Mouse (Mus musculus) heart, postnatal 14 days (tissue): ENCODE measurements at regions not wholly inside any gene's neighbourhood (a gene's known extent, or its start where the extent isn't known, plus 50 kb on each side); places are given as distances from the start of the nearest gene placed in this dataset.

Experiments
- DNase-seq, 2 experiments: peaks; one replicate each; pipeline ENCODE4 v3.0.0; 2021 to 2022
- intact Hi-C: fragments of 180-260 bp; cut with DNase I; formaldehyde crosslinking; loops from one replicate; pipeline ENCODE4 v1.15.1; 2025

- no peak for DNase-seq
- intact Hi-C loops = no loop called here
These were observed 726.7 kb downstream of the Inhba start for GRCm38 (mm10) chr13:16738313-16738712.

- DNase-seq = no peak
- intact Hi-C loops = no loop called here
These were observed 727.9 kb downstream of the Inhba start for GRCm38 (mm10) chr13:16739563-16739962.

GRCm38 (mm10) chr13:16744237-16744636, 732.6 kb downstream of the Inhba start:
- intact Hi-C loops = no loop called here

GRCm38 (mm10) chr13:16745644-16746043, 734.0 kb downstream of the Inhba start:
- intact Hi-C loops = no loop called here
- DNase-seq = no peak

More at GRCm38 (mm10) chr13:16744237-16744636, 732.6 kb downstream of the Inhba start:
- DNase-seq = no peak

- DNase-seq = no peak
- intact Hi-C loops = no loop called here
These were observed 734.8 kb downstream of the Inhba start for GRCm38 (mm10) chr13:16746451-16746850.

GRCm38 (mm10) chr13:16756264-16756663, 744.6 kb downstream of the Inhba start:
- DNase-seq = no peak
- intact Hi-C loops = no loop called here

GRCm38 (mm10) chr13:16760045-16760444, 748.4 kb downstream of the Inhba start:
- intact Hi-C loops = loop anchor here (10.0 kb wide), 1 partner anchor 265 kb away; no protein-coding TSS in a partner anchor
- DNase-seq = no peak

- intact Hi-C loops = loop anchor here (10.0 kb wide), 1 partner anchor 263 kb away; no protein-coding TSS in a partner anchor
- peak; percentile 15 to 39 for DNase-seq
These were observed 749.8 kb downstream of the Inhba start for GRCm38 (mm10) chr13:16761415-16761814.

- DNase-seq = no peak
- intact Hi-C loops = loop anchor here (2.0 to 10.0 kb wide), 2 partner anchors 262 to 750 kb away; no protein-coding TSS in a partner anchor
These were observed 750.7 kb downstream of the Inhba start for GRCm38 (mm10) chr13:16762326-16762725.

- DNase-seq = no peak
- intact Hi-C loops = loop anchor here (2.0 to 10.0 kb wide), 2 partner anchors 262 to 750 kb away; no protein-coding TSS in a partner anchor
These were observed 751.3 kb downstream of the Inhba start for GRCm38 (mm10) chr13:16762727-16763512.

GRCm38 (mm10) chr13:16763746-16764145, 752.1 kb downstream of the Inhba start:
- peak; percentile 9 to 48 for DNase-seq
- intact Hi-C loops = loop anchor here (2.0 to 10.0 kb wide), 2 partner anchors 261 to 751 kb away; no protein-coding TSS in a partner anchor

GRCm38 (mm10) chr13:16769409-16769808, 757.8 kb downstream of the Inhba start:
- intact Hi-C loops = loop anchor here (10.0 kb wide), 1 partner anchor 255 kb away; no protein-coding TSS in a partner anchor
- no peak for DNase-seq

GRCm38 (mm10) chr13:16769848-16770422, 758.3 kb downstream of the Inhba start:
- no peak for DNase-seq
- intact Hi-C loops = loop anchor here (10.0 kb wide), 2 partner anchors 155 to 255 kb away; no protein-coding TSS in a partner anchor

GRCm38 (mm10) chr13:16771845-16772244, 760.2 kb downstream of the Inhba start:
- DNase-seq = no peak
- intact Hi-C loops = loop anchor here (10.0 kb wide), 1 partner anchor 153 kb away; no protein-coding TSS in a partner anchor

GRCm38 (mm10) chr13:16805560-16805959, 793.9 kb downstream of the Inhba start:
- no peak for DNase-seq
- intact Hi-C loops = no loop called here
